Mouse (Mus musculus) natural killer cell, adult 2 months (primary cell): ENCODE data around the gene Gm4763.
"Not testable (repeated sequence)": the region's sequence is repeated elsewhere in the genome, so short reads cannot be mapped to it uniquely, and the experiment has no call there.

Experiments used
- DNase-seq, 2 experiments: peaks; one replicate each; pipeline ENCODE4 v3.0.0; 2022; ENCODE audit warnings: low spot score in 2 of 2

The Gm4763 gene

GRCm38 (mm10) chr7:24726808-24727207, at the start of gene Gm4763:
Gm4763 (minus strand) TSS chr7:24726908.
- not testable (repeated sequence) for DNase-seq

- no peak for DNase-seq
These were observed 49.4 kb upstream of the Gm4763 start for GRCm38 (mm10) chr7:24776145-24776544.

GRCm38 (mm10) chr7:24773942-24774535, 47.3 kb upstream of the Gm4763 start:
- DNase-seq = no peak

- DNase-seq = no peak
These were observed 44.7 kb upstream of the Gm4763 start for GRCm38 (mm10) chr7:24771361-24771760.

- DNase-seq = no peak
These were observed 35.9 kb upstream of the Gm4763 start for GRCm38 (mm10) chr7:24762574-24762973.

- DNase-seq = no peak
These were observed 34.5 kb upstream of the Gm4763 start for GRCm38 (mm10) chr7:24761161-24761560.

- DNase-seq = no peak
These were observed 33.5 kb upstream of the Gm4763 start, which contains the start of gene Cd177 for GRCm38 (mm10) chr7:24760211-24760610. Cd177 (minus strand) TSS chr7:24760311.

- DNase-seq = no peak
These were observed 31.8 kb upstream of the Gm4763 start for GRCm38 (mm10) chr7:24758520-24758919.

- DNase-seq = no peak
These were observed 26.8 kb upstream of the Gm4763 start for GRCm38 (mm10) chr7:24753476-24753875.

GRCm38 (mm10) chr7:24751610-24752009, 24.9 kb upstream of the Gm4763 start:
- DNase-seq = no peak

GRCm38 (mm10) chr7:24750695-24751094, 24.0 kb upstream of the Gm4763 start:
- DNase-seq = no peak

GRCm38 (mm10) chr7:24735970-24736670, 9.4 kb upstream of the Gm4763 start:
- DNase-seq = no peak

GRCm38 (mm10) chr7:24715039-24715438, 11.7 kb downstream of the Gm4763 start:
- DNase-seq = no peak

- no peak for DNase-seq
These were observed 17.8 kb downstream of the Gm4763 start, which contains the start of gene BC049730 for GRCm38 (mm10) chr7:24708832-24709292. BC049730 (plus strand) TSS chr7:24709242.

GRCm38 (mm10) chr7:24702841-24703240, 23.9 kb downstream of the Gm4763 start:
- not testable (repeated sequence) for DNase-seq

- DNase-seq = not testable (repeated sequence)
These were observed 28.8 kb downstream of the Gm4763 start for GRCm38 (mm10) chr7:24697891-24698290.

GRCm38 (mm10) chr7:24692693-24693092, 34.0 kb downstream of the Gm4763 start:
- not testable (repeated sequence) for DNase-seq

GRCm38 (mm10) chr7:24687519-24687918, 39.2 kb downstream of the Gm4763 start:
- DNase-seq = not testable (repeated sequence)

- DNase-seq = not testable (repeated sequence)
These were observed 42.6 kb downstream of the Gm4763 start for GRCm38 (mm10) chr7:24684121-24684520.

- DNase-seq = no peak
These were observed 50.1 kb downstream of the Gm4763 start, which contains the start of gene Tex101 for GRCm38 (mm10) chr7:24676575-24676974. Tex101 (minus strand) TSS chr7:24676675.

GRCm38 (mm10) chr7:24671944-24672439, 54.7 kb downstream of the Gm4763 start:
- DNase-seq = no peak
